Mouse (Mus musculus): ENCODE results near the gene Adgrd1. TPM values are rescaled to one million over a fixed set of nuclear protein-coding genes. Genes with fewer than 3 reads are reported as not detected.
A peak's percentile ranks its signal among the peaks of the same experiment; 100 is the strongest.

The Adgrd1 gene
- 0.39 and 0.96 TPM in 2 replicates for total RNA-seq (2017)

GRCm38 (mm10) chr5:129096511-129096910 is at the start of gene Adgrd1:
Gene Adgrd1 (plus strand): TSS chr5:129096750.
- no peak for ATAC-seq (replicated peaks; ENCODE audit: low read depth, poor library complexity, severe bottlenecking)

- no peak for ATAC-seq (replicated peaks; ENCODE audit: low read depth, poor library complexity, severe bottlenecking)
Measured at GRCm38 (mm10) chr5:129049372-129049771, 47.2 kb upstream of the Adgrd1 start.

GRCm38 (mm10) chr5:129051910-129052309 is 44.6 kb upstream of the Adgrd1 start:
- ATAC-seq (replicated peaks; ENCODE audit: low read depth, poor library complexity, severe bottlenecking), result no peak

- ATAC-seq (replicated peaks; ENCODE audit: low read depth, poor library complexity, severe bottlenecking), result no peak
Measured at GRCm38 (mm10) chr5:129052636-129053355, 43.8 kb upstream of the Adgrd1 start.

GRCm38 (mm10) chr5:129054675-129055284 is 41.8 kb upstream of the Adgrd1 start:
- 0 out of 2 replicates have a peak, but pooled peaks have one; percentile 15 for ATAC-seq (replicated peaks; ENCODE audit: low read depth, poor library complexity, severe bottlenecking)

GRCm38 (mm10) chr5:129059116-129059515 is 37.4 kb upstream of the Adgrd1 start:
- ATAC-seq (replicated peaks; ENCODE audit: low read depth, poor library complexity, severe bottlenecking), result peak; percentile 55; the same call in 1 of the 2 replicates

GRCm38 (mm10) chr5:129061579-129061978 is 35.0 kb upstream of the Adgrd1 start:
- peak; percentile 58 for ATAC-seq (replicated peaks; ENCODE audit: low read depth, poor library complexity, severe bottlenecking)

- peak; percentile 64 for ATAC-seq (replicated peaks; ENCODE audit: low read depth, poor library complexity, severe bottlenecking)
Measured at GRCm38 (mm10) chr5:129063037-129063791, 33.3 kb upstream of the Adgrd1 start.

GRCm38 (mm10) chr5:129063792-129064087 is 32.8 kb upstream of the Adgrd1 start:
- no peak for ATAC-seq (replicated peaks; ENCODE audit: low read depth, poor library complexity, severe bottlenecking)

GRCm38 (mm10) chr5:129064186-129064585 is 32.4 kb upstream of the Adgrd1 start:
- ATAC-seq (replicated peaks; ENCODE audit: low read depth, poor library complexity, severe bottlenecking), result no peak

- peak; percentile 55; the same call in 1 of the 2 replicates for ATAC-seq (replicated peaks; ENCODE audit: low read depth, poor library complexity, severe bottlenecking)
Measured at GRCm38 (mm10) chr5:129065301-129065700, 31.2 kb upstream of the Adgrd1 start.

- ATAC-seq (replicated peaks; ENCODE audit: low read depth, poor library complexity, severe bottlenecking), result 0 out of 2 replicates have a peak, but pooled peaks have one; percentile 20
Measured at GRCm38 (mm10) chr5:129065946-129066345, 30.6 kb upstream of the Adgrd1 start.

- ATAC-seq (replicated peaks; ENCODE audit: low read depth, poor library complexity, severe bottlenecking), result no peak
Measured at GRCm38 (mm10) chr5:129066541-129067230, 29.9 kb upstream of the Adgrd1 start.

- no peak for ATAC-seq (replicated peaks; ENCODE audit: low read depth, poor library complexity, severe bottlenecking)
Measured at GRCm38 (mm10) chr5:129067231-129067834, 29.2 kb upstream of the Adgrd1 start.

GRCm38 (mm10) chr5:129071761-129072280 is 24.7 kb upstream of the Adgrd1 start:
- ATAC-seq (replicated peaks; ENCODE audit: low read depth, poor library complexity, severe bottlenecking), result no peak

GRCm38 (mm10) chr5:129073404-129073803 is 23.1 kb upstream of the Adgrd1 start:
- ATAC-seq (replicated peaks; ENCODE audit: low read depth, poor library complexity, severe bottlenecking), result no peak

GRCm38 (mm10) chr5:129076098-129076497 is 20.5 kb upstream of the Adgrd1 start:
- no peak for ATAC-seq (replicated peaks; ENCODE audit: low read depth, poor library complexity, severe bottlenecking)

- ATAC-seq (replicated peaks; ENCODE audit: low read depth, poor library complexity, severe bottlenecking), result peak; percentile 98
Measured at GRCm38 (mm10) chr5:129077240-129077639, 19.3 kb upstream of the Adgrd1 start.

GRCm38 (mm10) chr5:129081521-129081920 is 15.0 kb upstream of the Adgrd1 start:
- ATAC-seq (replicated peaks; ENCODE audit: low read depth, poor library complexity, severe bottlenecking), result no peak

- no peak for ATAC-seq (replicated peaks; ENCODE audit: low read depth, poor library complexity, severe bottlenecking)
Measured at GRCm38 (mm10) chr5:129085153-129085552, 11.4 kb upstream of the Adgrd1 start.
